17 mouse cellular contexts compared by ENCODE assay signal in the genomic region with DNA sequence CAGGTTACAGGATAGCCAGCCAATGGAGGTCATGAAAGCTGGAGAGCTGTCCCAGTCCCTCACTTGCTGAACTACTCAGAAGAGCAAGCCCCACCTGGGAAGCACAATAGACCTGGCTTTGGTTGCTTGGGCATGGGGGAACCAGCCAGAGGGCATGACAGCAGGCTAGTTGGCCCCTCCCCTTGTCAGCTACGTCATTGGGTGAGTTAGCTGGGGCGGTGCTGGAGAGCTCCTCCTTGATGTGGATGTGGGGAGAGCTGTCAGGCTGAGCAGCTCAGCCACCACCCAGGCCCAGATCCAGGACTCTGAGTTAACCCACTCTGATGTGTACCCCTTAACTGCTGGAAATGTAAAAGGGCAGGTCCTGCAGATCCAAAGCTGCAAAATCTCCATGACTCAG. TPM values are rescaled to one million over a fixed set of nuclear protein-coding genes. Genes with fewer than 3 reads are reported as not detected.
DNase-seq lines count a peak whose midpoint lies in the region; ATAC-seq and TF ChIP-seq lines count a peak whose summit lies in the region.
"Had no signal": no experiment of that assay in that cellular context is flagged by ENCODE, and none has a peak within 500 bp of the region (broad histone marks: within the 10 kb centered on the region; RNA-seq: fewer than 3 reads in every experiment).

No protein-coding gene starts in this region.

- TF ChIP-seq EP300 in liver, postnatal 0 days (IDR thresholded peaks at IDR 0.05; ENCODE audit: low read depth): no peak

- 10% methylated on average over 2 of the region's 2 CpGs for WGBS in embryonic facial prominence, embryonic 10.5 days
- 31% methylated on average over 2 of the region's 2 CpGs for WGBS in liver, postnatal 0 days (ENCODE audit: insufficient replicate concordance)
- 11% methylated on average over 2 of the region's 2 CpGs for WGBS in midbrain, embryonic 15.5 days

- no peaks in the 10 kb centered on the region for H3K9me3 ChIP-seq in embryonic facial prominence, embryonic 10.5 days
- no peaks in the 10 kb centered on the region for H3K9me3 ChIP-seq in liver, postnatal 0 days (ENCODE audit: low read length)
- no peaks in the 10 kb centered on the region for H3K9me3 ChIP-seq in midbrain, embryonic 15.5 days
- H3K9me3 ChIP-seq: hindbrain, embryonic 12.5 days; limb, embryonic 15.5 days had no signal

- no peak overlapping the region for H3K4me3 ChIP-seq in embryonic facial prominence, embryonic 10.5 days
- no peak overlapping the region for H3K4me3 ChIP-seq in liver, postnatal 0 days (ENCODE audit: low read depth, low read length)
- no peak overlapping the region for H3K4me3 ChIP-seq in midbrain, embryonic 15.5 days
- H3K4me3 ChIP-seq: hindbrain, embryonic 12.5 days; left cerebral cortex, adult 2 months; limb, embryonic 15.5 days had no signal

- TF ChIP-seq CTCF in liver, postnatal 0 days (IDR thresholded peaks at IDR 0.05; ENCODE audit: low read depth): no peak

- peak; percentile 20 for DNase-seq in retina, postnatal 1 day
- DNase-seq in retina, embryonic 14.5 days (ENCODE audit: low spot score): no peak
- DNase-seq in embryonic facial prominence, embryonic 10.5 days (ENCODE audit: low spot score): peak; percentile 25
- no peak for DNase-seq in liver, postnatal 0 days
- peak; percentile 59 for DNase-seq in thymus, postnatal 4 days
- DNase-seq in heart, adult 18-20 months: no peak
- DNase-seq in adipocyte (ENCODE audit: low spot score): no peak
- DNase-seq: cerebellum, adult 11-12 months; kidney, adult 11 months; kidney, postnatal 4 days; lung, postnatal 10 days had no signal

- no peaks in the 10 kb centered on the region; the same call in 1 of the 2 replicates for H3K4me1 ChIP-seq in embryonic facial prominence, embryonic 10.5 days
- peaks cover 14% of the 10 kb centered on the region for H3K4me1 ChIP-seq in liver, postnatal 0 days (ENCODE audit: insufficient read depth)
- no peaks in the 10 kb centered on the region for H3K4me1 ChIP-seq in midbrain, embryonic 15.5 days
- H3K4me1 ChIP-seq: hindbrain, embryonic 12.5 days; limb, embryonic 15.5 days had no signal

- no peak overlapping the region for H3K27ac ChIP-seq in embryonic facial prominence, embryonic 10.5 days (replicated peaks)
- H3K27ac ChIP-seq in liver, postnatal 0 days (ENCODE audit: low read depth): no peak overlapping the region
- no peak overlapping the region for H3K27ac ChIP-seq in midbrain, embryonic 15.5 days
- H3K27ac ChIP-seq: hindbrain, embryonic 12.5 days; left cerebral cortex, adult 2 months; limb, embryonic 15.5 days had no signal

- peak; percentile 38; the same call in 1 of the 2 replicates for ATAC-seq in liver, postnatal 0 days
- no peak for ATAC-seq in midbrain, embryonic 15.5 days (replicated peaks)
- ATAC-seq: midbrain, embryonic 16.5 days had no signal

- no peaks in the 10 kb centered on the region for H3K36me3 ChIP-seq in embryonic facial prominence, embryonic 10.5 days (replicated peaks)
- H3K36me3 ChIP-seq in liver, postnatal 0 days (replicated peaks; ENCODE audit: insufficient read depth, low read length): 0 out of 2 replicates have a peak, but pooled peaks cover 2% of the 10 kb centered on the region
- no peaks in the 10 kb centered on the region for H3K36me3 ChIP-seq in midbrain, embryonic 15.5 days (replicated peaks)
- H3K36me3 ChIP-seq: hindbrain, embryonic 12.5 days; limb, embryonic 15.5 days had no signal

- no peaks in the 10 kb centered on the region for H3K27me3 ChIP-seq in embryonic facial prominence, embryonic 10.5 days (replicated peaks; ENCODE audit: low read depth, poor library complexity, severe bottlenecking)
- no peaks in the 10 kb centered on the region for H3K27me3 ChIP-seq in liver, postnatal 0 days (ENCODE audit: insufficient read depth, low read length)
- H3K27me3 ChIP-seq in midbrain, embryonic 15.5 days (replicated peaks): no peaks in the 10 kb centered on the region
- H3K27me3 ChIP-seq: CH12.LX; hindbrain, embryonic 12.5 days; limb, embryonic 15.5 days had no signal

- H3K9ac ChIP-seq in liver, postnatal 0 days (replicated peaks): no peak overlapping the region
- no peak overlapping the region for H3K9ac ChIP-seq in midbrain, embryonic 15.5 days
- H3K9ac ChIP-seq: hindbrain, embryonic 12.5 days; limb, embryonic 15.5 days had no signal

- no peak overlapping the region for H3K4me2 ChIP-seq in liver, postnatal 0 days (ENCODE audit: low read depth, low read length)
- no peak overlapping the region for H3K4me2 ChIP-seq in midbrain, embryonic 15.5 days
- H3K4me2 ChIP-seq: hindbrain, embryonic 12.5 days; limb, embryonic 15.5 days had no signal

RNA-seq across cellular contexts. Expression of gene Pik3ap1, which starts 24.4 kb away (rescaled TPM):
- 2.5 and 3.0 TPM in 2 replicates for polyA plus RNA-seq in embryonic facial prominence, embryonic 10.5 days (2016; fragmentation: Nextera tagmentation; extraction: Ambion mirVana)
- 17.1 and 21.8 TPM in 2 replicates for polyA plus RNA-seq in liver, postnatal 0 days (2015; fragmentation: Nextera tagmentation; extraction: Ambion mirVana)
- total RNA-seq in heart, adult 18-20 months (2021): 1 to 10 TPM; 1.0 to 2.5 TPM
- polyA plus RNA-seq in midbrain, embryonic 15.5 days (2015; fragmentation: Nextera tagmentation; extraction: Ambion mirVana): 2.4 and 3.0 TPM in 2 replicates

Comparison
In these comparisons a context has a peak if more than half of its experiments do, and no peak if none do; other contexts are left out.
1. DNase-seq: peak in retina, postnatal 1 day (single experiment), embryonic facial prominence, embryonic 10.5 days (single experiment) and thymus, postnatal 4 days (single experiment); none in retina, embryonic 14.5 days (single experiment), liver, postnatal 0 days (single experiment), heart, adult 18-20 months (0 of 2) and adipocyte (single experiment).